Mouse (Mus musculus) kidney, adult 2 months (tissue): ENCODE results near the gene Cd248.

ENCODE experiments used
- CTCF ChIP-seq: fragments of 200-500 bp; conservative IDR thresholded peaks from 2 replicates; pipeline ENCODE4 v1.5.1; 2011; ENCODE audit warnings: low read depth, mild to moderate bottlenecking, control low read depth, low read length, moderate library complexity, mixed read lengths; ENCODE audit not compliant: insufficient read depth, insufficient read length
- POLR2A ChIP-seq: fragments of 200-500 bp; IDR thresholded peaks from one replicate; pipeline ENCODE4 v1.6.1; 2011; ENCODE audit warnings: low read depth, low read length, control low read depth

DNA sequence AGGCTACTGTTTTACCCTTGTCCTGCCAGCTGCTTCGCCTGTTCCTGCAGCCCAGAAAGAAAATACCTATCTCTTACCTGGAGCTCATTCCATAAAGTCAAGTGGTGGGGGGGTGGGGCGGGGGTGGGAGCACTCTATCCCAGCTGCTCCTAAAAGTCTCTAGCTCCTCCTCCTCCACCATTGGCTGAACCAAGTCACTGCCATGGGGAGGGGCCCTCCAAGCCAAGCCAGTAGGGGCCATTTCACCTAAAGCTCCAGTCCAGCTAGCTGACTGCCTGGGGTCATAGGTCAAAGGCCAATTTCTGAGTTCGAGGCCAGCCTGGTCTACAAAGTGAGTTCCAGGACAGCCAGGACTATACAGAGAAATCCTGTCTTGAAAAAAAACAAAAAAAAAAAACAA is 35.2 kb upstream of the Cd248 start:
- TF ChIP-seq POLR2A: no peak
- TF ChIP-seq CTCF: no peak
